Mouse (Mus musculus): ENCODE data around the gene Optc. TPM values are rescaled to one million over a fixed set of nuclear protein-coding genes. Genes with fewer than 3 reads are reported as not detected.

Optc gene
- polyA plus RNA-seq, 1 experiment from 2014 or later = 2.9 TPM

DNA sequence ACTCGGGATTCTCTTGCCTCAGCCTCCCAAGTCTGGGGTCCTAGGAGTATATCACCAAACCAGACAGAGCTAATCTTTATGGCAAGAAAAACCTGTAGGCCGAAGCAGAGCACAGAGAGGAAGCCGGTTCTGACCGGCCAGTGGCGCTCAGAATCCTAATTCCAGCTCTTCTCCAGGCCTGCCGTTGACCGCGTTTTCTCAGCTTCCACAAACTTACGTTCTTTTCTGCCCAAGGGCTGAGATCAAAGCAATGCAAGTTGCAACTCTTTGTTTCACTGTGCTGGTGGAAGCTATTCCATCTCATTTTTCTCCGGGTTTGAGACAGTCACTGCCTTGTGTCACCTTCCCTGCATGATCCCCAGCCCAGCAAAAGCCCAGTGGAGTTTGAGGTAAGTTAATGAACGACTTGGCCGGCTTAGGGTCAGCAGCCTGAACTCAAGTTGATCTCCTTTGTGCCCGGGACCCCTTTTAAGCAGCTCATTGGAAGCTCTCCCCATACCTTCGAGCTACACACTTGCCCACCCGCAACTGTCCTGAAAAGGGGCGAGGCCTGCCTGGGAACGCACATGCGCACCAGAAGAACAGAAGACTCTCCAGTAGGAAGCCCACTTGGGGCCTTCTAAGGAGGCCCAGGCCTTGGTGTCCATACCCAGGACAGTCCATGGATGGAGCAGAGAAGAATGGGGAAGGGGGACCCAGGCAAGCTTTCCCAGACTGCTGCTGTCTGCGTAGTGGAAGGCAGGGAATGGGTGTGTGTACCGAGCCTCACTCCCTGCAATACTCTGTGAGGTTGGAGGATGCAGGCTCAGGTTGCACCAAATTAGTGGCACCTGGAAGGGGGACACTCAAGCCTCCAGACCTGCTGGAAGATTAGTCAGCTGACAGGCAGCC, 47.7 kb downstream of the Optc start:
- peaks cover 10% of the 10 kb centered on the region; the same call in 1 of the 2 replicates for H3K4me1 ChIP-seq (ENCODE audit: control insufficient read depth, insufficient read depth, low read length)
- H3K4me3 ChIP-seq (ENCODE audit: low read depth, low read length) = no peak overlapping the region
- no peak overlapping the region for H3K4me2 ChIP-seq (ENCODE audit: low read depth, low read length)
- H3K27ac ChIP-seq (ENCODE audit: low read depth, low read length) = peak overlapping the region; percentile 45; the same call in 1 of the 2 replicates
- ATAC-seq (ENCODE audit: low read depth) = no peak
- H3K36me3 ChIP-seq (ENCODE audit: control insufficient read depth, insufficient read depth, low read length) = no peaks in the 10 kb centered on the region
- H3K27me3 ChIP-seq (ENCODE audit: control insufficient read depth, insufficient read depth, low read length) = no peaks in the 10 kb centered on the region
- no peak overlapping the region for H3K9ac ChIP-seq (replicated peaks; ENCODE audit: low read depth, low read length)
- no peaks in the 10 kb centered on the region for H3K9me3 ChIP-seq (ENCODE audit: control insufficient read depth, low read length)
- 40% methylated on average over 20 of the region's 20 CpGs for WGBS

DNA sequence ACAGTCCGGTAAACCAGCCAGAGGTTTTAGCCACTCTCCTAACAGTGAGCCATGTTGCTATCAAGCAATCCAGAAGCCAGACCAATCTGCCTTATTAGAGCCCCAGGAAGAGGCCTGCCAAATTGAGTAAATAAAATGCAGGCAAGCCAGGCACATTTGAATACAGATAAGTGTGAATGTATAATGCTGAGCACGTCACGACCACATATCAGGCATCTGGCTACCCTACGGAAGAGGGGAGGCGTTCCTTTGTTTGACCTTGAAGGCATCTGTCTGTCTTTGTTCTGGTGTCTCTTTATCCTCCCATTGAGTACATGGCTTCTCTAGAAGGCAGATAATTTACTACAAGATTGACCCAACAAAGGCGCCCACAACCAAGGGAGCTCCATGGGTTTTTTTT, 48.5 kb downstream of the Optc start:
- H3K9me3 ChIP-seq (ENCODE audit: control insufficient read depth, low read length) = no peaks in the 10 kb centered on the region
- H3K9ac ChIP-seq (replicated peaks; ENCODE audit: low read depth, low read length) = no peak overlapping the region
- no peak overlapping the region for H3K4me2 ChIP-seq (ENCODE audit: low read depth, low read length)
- H3K27ac ChIP-seq (ENCODE audit: low read depth, low read length) = peak overlapping the region; percentile 45
- H3K4me1 ChIP-seq (ENCODE audit: control insufficient read depth, insufficient read depth, low read length) = peaks cover 14% of the 10 kb centered on the region; the same call in 1 of the 2 replicates
- ATAC-seq (ENCODE audit: low read depth) = peak; percentile 44; the same call in 1 of the 2 replicates
- WGBS = 20% methylated on average over 6 of the region's 6 CpGs
- no peaks in the 10 kb centered on the region for H3K36me3 ChIP-seq (ENCODE audit: control insufficient read depth, insufficient read depth, low read length)
- H3K27me3 ChIP-seq (ENCODE audit: control insufficient read depth, insufficient read depth, low read length) = no peaks in the 10 kb centered on the region
- H3K4me3 ChIP-seq (ENCODE audit: low read depth, low read length) = no peak overlapping the region

DNA sequence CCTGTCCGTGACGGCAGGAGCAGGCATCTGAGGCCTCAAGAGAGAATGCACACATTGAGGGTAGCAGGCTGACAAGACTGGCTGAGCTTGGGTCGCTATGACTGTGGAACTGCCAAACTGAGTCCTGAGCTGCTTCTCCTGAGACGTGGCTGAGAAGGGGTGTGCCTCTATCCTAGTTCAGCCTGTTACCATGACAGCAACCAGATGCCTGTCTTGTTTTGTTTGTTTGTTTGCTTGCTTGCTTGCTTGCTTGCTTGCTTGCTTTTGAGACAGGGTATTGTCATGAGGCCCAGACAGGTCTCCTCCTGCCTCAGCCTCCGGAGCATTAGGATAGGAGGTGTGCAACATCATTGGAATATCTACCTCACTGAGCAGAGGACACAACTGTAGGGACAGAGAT, 50.0 kb downstream of the Optc start:
- Histone ChIP-seq H3K4me1 (ENCODE audit: control insufficient read depth, insufficient read depth, low read length) (peaks cover 15% of the 10 kb centered on the region; the same call in 1 of the 2 replicates), H3K4me2 (ENCODE audit: low read depth, low read length) (no peak overlapping the region), H3K9me3 (ENCODE audit: control insufficient read depth, low read length) (no peaks in the 10 kb centered on the region), H3K27me3 (ENCODE audit: control insufficient read depth, insufficient read depth, low read length) (no peaks in the 10 kb centered on the region), H3K9ac (replicated peaks; ENCODE audit: low read depth, low read length) (no peak overlapping the region), H3K36me3 (ENCODE audit: control insufficient read depth, insufficient read depth, low read length) (no peaks in the 10 kb centered on the region), H3K4me3 (ENCODE audit: low read depth, low read length) (no peak overlapping the region), H3K27ac (ENCODE audit: low read depth, low read length) (no peak overlapping the region)
- no peak for ATAC-seq (ENCODE audit: low read depth)
- WGBS = 85% methylated on average over 5 of the region's 5 CpGs

DNA sequence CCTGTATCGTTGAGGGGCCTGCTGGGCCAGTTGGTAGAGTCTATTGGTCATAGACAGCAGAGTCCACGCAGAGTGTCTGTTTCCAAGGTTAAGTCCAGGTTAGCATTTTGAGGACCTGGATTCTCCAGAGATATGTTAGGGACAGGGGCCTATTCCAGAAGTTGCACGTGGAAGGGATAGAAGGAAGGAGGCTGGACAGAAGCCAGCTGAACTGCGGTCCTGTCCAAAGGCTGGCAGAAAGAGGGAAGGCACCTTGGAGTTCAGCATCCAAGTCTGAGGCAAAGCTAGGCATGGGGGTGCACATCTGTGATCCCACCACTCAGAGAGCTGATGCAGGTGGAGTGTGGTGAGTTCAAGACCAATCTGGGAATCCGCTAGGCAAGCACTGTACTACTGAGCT, 50.6 kb downstream of the Optc start:
- Histone ChIP-seq H3K4me1 (ENCODE audit: control insufficient read depth, insufficient read depth, low read length) (peaks cover 15% of the 10 kb centered on the region; the same call in 1 of the 2 replicates), H3K36me3 (ENCODE audit: control insufficient read depth, insufficient read depth, low read length) (no peaks in the 10 kb centered on the region), H3K27me3 (ENCODE audit: control insufficient read depth, insufficient read depth, low read length) (no peaks in the 10 kb centered on the region), H3K9ac (replicated peaks; ENCODE audit: low read depth, low read length) (no peak overlapping the region), H3K27ac (ENCODE audit: low read depth, low read length) (no peak overlapping the region), H3K4me3 (ENCODE audit: low read depth, low read length) (no peak overlapping the region), H3K9me3 (ENCODE audit: control insufficient read depth, low read length) (no peaks in the 10 kb centered on the region), H3K4me2 (ENCODE audit: low read depth, low read length) (no peak overlapping the region)
- WGBS = 93% methylated on average over 5 of the region's 5 CpGs
- ATAC-seq (ENCODE audit: low read depth) = no peak

DNA sequence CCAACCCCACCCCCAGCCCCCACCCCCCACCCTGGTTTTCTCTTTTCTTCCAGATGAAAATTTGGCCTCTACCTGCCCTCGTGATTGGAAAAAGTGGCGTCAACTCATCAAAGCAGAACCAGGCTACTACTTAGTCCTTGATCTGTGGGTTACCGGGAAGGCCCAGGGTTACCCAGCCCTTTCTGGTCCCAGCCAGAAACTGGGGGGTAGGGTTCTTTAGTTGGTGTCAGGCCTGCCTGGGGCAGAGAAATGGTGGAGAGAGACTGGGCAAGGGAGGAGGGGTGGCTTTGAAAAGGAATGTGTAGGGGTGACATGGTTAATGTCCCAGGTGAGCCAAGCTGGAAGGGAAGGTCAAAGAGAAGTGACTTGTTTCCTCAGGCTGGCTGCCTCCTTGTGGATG, 51.1 kb downstream of the Optc start:
- WGBS = 73% methylated on average over 3 of the region's 3 CpGs
- no peak overlapping the region for H3K4me3 ChIP-seq (ENCODE audit: low read depth, low read length)

DNA sequence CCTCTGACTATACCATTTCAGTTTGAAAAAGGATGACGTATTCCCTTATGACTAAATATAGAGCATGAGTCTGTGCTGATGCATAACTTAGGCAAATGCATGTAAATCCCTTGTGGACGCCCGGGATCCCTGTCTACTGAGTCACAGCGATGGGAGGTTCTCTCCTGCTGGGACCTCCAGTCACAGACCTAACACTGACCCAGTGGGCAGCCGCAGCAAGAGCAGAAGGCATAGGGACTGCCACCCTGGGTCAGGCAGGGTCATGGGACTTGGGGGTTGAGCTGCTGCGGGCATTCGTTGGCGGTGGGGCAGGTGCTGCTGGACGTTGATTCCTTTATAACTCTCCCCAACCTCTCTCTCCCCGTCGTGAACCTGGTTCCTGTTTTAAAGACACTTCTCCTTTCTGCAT, 51.7 kb downstream of the Optc start:
- no peaks in the 10 kb centered on the region for H3K36me3 ChIP-seq (ENCODE audit: control insufficient read depth, insufficient read depth, low read length)
- no peaks in the 10 kb centered on the region for H3K9me3 ChIP-seq (ENCODE audit: control insufficient read depth, low read length)
- ATAC-seq (ENCODE audit: low read depth) = no peak
- WGBS = 18% methylated on average over 11 of the region's 11 CpGs
- no peak overlapping the region for H3K9ac ChIP-seq (replicated peaks; ENCODE audit: low read depth, low read length)
- peaks cover 15% of the 10 kb centered on the region; the same call in 1 of the 2 replicates for H3K4me1 ChIP-seq (ENCODE audit: control insufficient read depth, insufficient read depth, low read length)
- no peak overlapping the region for H3K4me3 ChIP-seq (ENCODE audit: low read depth, low read length)
- H3K27me3 ChIP-seq (ENCODE audit: control insufficient read depth, insufficient read depth, low read length) = no peaks in the 10 kb centered on the region
- H3K4me2 ChIP-seq (ENCODE audit: low read depth, low read length) = no peak overlapping the region
- no peak overlapping the region for H3K27ac ChIP-seq (ENCODE audit: low read depth, low read length)

More for the DNA sequence above, 51.1 kb downstream of the Optc start:
- no peak overlapping the region for H3K27ac ChIP-seq (ENCODE audit: low read depth, low read length)
- H3K4me1 ChIP-seq (ENCODE audit: control insufficient read depth, insufficient read depth, low read length) = peaks cover 15% of the 10 kb centered on the region; the same call in 1 of the 2 replicates
- no peaks in the 10 kb centered on the region for H3K36me3 ChIP-seq (ENCODE audit: control insufficient read depth, insufficient read depth, low read length)
- no peak for ATAC-seq (ENCODE audit: low read depth)
- H3K9me3 ChIP-seq (ENCODE audit: control insufficient read depth, low read length) = no peaks in the 10 kb centered on the region
- no peak overlapping the region for H3K4me2 ChIP-seq (ENCODE audit: low read depth, low read length)
- no peak overlapping the region for H3K9ac ChIP-seq (replicated peaks; ENCODE audit: low read depth, low read length)
- no peaks in the 10 kb centered on the region for H3K27me3 ChIP-seq (ENCODE audit: control insufficient read depth, insufficient read depth, low read length)

DNA sequence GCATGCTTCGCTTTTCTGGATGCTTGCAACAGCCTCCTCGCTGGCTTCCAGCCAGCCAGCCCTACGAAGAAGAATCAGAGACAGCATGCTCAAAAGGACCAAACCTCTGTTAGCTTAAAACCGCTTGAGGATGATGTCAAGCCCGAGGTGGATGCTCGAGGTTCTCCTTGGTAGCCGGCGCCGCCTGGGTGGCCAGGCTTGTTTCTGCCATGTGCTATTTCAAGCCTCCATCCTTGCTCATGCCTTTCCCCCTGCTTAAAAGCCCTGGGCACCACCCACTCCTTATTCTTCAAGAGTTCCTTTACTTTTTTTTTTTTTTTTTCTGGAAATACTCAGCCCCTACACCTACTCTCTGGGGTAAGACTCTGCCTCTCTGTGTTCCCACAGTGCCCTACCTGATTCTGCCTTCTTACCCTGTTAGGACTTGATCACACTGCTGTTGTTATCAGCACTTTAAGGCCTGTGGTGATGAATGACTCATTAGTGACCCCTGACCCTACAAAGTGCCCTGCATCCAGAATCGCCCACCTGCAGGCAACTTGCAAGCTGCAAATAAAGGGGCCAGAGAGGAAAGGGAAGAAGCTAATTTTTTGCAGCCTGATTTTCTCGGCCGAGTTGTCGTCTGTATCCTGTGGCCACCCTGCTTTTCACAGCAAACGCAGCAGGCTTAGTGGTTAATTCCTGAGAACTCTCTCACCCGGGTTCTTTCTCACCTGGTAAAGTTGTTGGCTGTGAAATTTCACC, 52.4 kb downstream of the Optc start:
- Histone ChIP-seq H3K27ac (ENCODE audit: low read depth, low read length) (no peak overlapping the region), H3K9ac (replicated peaks; ENCODE audit: low read depth, low read length) (no peak overlapping the region)

DNA sequence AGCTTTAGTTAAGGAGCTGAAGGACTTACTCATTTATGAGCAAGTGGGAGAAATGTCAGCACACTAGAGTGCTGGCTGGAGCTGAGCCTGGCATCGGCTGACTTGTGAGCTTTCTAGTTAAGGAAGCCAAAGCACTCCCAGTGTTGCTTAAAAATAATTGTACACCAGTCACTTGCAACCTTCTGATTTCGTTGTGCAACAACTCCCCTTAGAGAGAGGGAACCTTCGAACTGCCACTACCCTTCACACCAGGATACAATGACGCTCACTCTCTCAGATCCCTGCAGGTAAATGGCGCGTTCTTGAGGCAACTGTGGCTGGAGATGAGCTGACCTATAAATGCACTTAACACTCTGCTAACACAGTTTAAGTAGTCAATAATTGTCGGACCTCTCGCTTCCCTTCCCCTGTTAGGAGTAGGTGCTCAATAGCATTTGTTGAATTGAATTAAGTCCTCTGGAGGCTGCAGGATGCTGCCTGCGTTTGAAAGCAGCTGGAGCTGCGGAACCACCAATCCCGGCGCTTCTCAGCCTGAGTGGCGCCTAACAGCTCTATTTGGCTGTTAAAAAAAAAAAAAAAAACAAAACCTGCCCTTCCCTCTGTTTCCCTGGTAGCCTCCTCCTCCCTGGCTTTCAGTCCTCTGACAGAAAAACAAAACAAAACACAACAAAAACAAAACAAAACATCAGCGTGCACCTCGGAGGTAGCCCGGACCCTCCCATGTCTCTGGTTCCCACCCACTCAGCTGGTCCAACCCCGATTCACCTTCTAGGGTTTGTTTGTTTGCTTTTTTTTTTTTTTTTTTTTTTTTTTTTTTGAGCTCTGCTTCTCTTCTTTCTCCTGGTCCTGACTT, 53.2 kb downstream of the Optc start:
- ATAC-seq (ENCODE audit: low read depth) = peak; percentile 45; the same call in 1 of the 2 replicates
- H3K27me3 ChIP-seq (ENCODE audit: control insufficient read depth, insufficient read depth, low read length) = no peaks in the 10 kb centered on the region
- no peaks in the 10 kb centered on the region for H3K36me3 ChIP-seq (ENCODE audit: control insufficient read depth, insufficient read depth, low read length)
- H3K27ac ChIP-seq (ENCODE audit: low read depth, low read length) = no peak overlapping the region
- peak overlapping the region; percentile 48 for H3K4me2 ChIP-seq (ENCODE audit: low read depth, low read length)
- 3% methylated on average over 17 of the region's 17 CpGs for WGBS
- H3K4me1 ChIP-seq (ENCODE audit: control insufficient read depth, insufficient read depth, low read length) = peaks cover 15% of the 10 kb centered on the region; the same call in 1 of the 2 replicates
- H3K4me3 ChIP-seq (ENCODE audit: low read depth, low read length) = peak overlapping the region; percentile 12; the same call in 1 of the 2 replicates
- no peak overlapping the region for H3K9ac ChIP-seq (replicated peaks; ENCODE audit: low read depth, low read length)
- H3K9me3 ChIP-seq (ENCODE audit: control insufficient read depth, low read length) = no peaks in the 10 kb centered on the region

More for the DNA sequence above, 52.4 kb downstream of the Optc start:
- 8% methylated on average over 15 of the region's 15 CpGs for WGBS
- Histone ChIP-seq H3K4me2 (ENCODE audit: low read depth, low read length) (peak overlapping the region; percentile 48), H3K36me3 (ENCODE audit: control insufficient read depth, insufficient read depth, low read length) (no peaks in the 10 kb centered on the region), H3K4me1 (ENCODE audit: control insufficient read depth, insufficient read depth, low read length) (peaks cover 15% of the 10 kb centered on the region; the same call in 1 of the 2 replicates), H3K4me3 (ENCODE audit: low read depth, low read length) (peak overlapping the region; percentile 12; the same call in 1 of the 2 replicates), H3K27me3 (ENCODE audit: control insufficient read depth, insufficient read depth, low read length) (no peaks in the 10 kb centered on the region), H3K9me3 (ENCODE audit: control insufficient read depth, low read length) (no peaks in the 10 kb centered on the region)
- ATAC-seq (ENCODE audit: low read depth) = no peak
